Mouse (Mus musculus) erythroid progenitor cell, adult 5-6 weeks (primary cell): Measurements from ENCODE around the gene Cfap300. TPM values are rescaled to one million over a fixed set of nuclear protein-coding genes. Genes with fewer than 3 reads are reported as not detected.

ENCODE experiments used
- ATAC-seq: replicated peaks from 2 replicates; pipeline ENCODE4 v1.8.0; 2016; ENCODE audit warnings: moderate number of reproducible peaks, mild to moderate bottlenecking, moderate TSS enrichment, inconsistent platforms; ENCODE audit not compliant: poor library complexity, low FRiP score, severe bottlenecking
- total RNA-seq, 2 experiments: library from RNA; stranded (forward) in 1 of 2; stranded (reverse) in 1 of 2; fragments of 150-400 nt in 1 of 2; fragments of 186-747, 209-891 nt in 1 of 2; gene quantifications; 2 replicates each; pipeline versions ENCODE4 v1.2.3 to v1.2.4; 2015 to 2017; ENCODE audit warnings: low replicate concordance in 2 of 2

Gene Cfap300
- total RNA-seq, 2 experiments from 2014 or later, result not detected

DNA sequence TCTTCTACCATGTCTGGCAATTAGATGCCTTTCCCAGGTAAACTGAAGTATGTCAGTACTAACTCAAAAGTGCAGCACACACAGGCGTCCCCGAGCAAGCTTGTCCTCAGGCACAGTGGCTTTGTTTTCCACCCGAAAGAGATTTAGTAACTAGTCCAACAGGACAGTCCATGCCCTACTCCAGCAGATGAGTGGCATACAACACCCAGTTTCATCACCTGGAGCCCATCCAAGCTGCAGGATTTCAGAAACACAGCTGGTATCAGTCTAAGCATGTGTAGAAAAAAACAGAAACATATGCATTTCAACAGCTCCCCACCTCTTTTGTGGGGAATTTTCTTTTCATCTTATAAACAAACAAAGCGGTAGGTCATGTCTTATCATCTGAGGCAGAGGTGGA lies 51.7 kb downstream of the Cfap300 start:
- no peak for ATAC-seq

GRCm38 (mm10) chr9:7987119-7987518 lies 55.5 kb downstream of the Cfap300 start:
- ATAC-seq, result no peak

DNA sequence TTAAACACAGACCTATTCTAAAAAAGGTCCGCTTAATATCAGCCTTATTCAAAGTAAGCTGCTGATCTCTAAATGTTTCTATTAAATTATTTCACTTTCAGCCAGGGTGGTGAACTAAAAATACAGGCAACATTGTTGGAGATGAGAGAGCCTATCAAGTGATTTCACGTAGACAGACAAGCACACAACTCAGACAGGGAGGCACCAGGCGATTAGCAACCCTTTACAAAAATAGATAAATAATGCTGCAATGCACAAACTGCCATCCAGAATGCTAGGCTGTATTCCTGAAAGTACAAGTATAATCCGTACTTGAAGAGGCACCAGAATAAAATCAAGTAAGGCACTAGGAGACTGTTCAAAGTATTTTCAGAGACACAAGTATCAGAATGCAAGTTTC lies 58.3 kb downstream of the Cfap300 start:
- no peak for ATAC-seq

- ATAC-seq, result no peak
These were observed 59.0 kb downstream of the Cfap300 start for GRCm38 (mm10) chr9:7983665-7984064.

DNA sequence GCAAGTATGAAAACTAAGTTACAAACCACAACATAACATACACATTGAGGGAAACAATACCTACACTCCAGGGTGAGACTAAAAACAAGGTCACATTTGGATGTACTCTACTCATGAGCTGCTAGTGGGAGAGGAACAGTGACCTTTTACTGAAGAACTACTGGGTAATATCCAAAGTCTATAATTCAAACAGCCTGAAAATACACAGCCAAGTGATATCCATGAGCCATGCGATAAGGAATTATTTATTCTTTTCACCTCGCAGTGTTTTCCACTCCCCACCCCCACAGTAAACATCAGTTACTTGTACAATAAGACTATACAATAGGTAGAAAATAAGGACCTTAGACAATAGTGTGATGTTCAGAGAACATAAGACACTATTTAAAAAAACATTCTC lies 62.5 kb downstream of the Cfap300 start:
- ATAC-seq, result no peak

- ATAC-seq, result no peak
These were observed 63.3 kb downstream of the Cfap300 start for GRCm38 (mm10) chr9:7979153-7979916.

DNA sequence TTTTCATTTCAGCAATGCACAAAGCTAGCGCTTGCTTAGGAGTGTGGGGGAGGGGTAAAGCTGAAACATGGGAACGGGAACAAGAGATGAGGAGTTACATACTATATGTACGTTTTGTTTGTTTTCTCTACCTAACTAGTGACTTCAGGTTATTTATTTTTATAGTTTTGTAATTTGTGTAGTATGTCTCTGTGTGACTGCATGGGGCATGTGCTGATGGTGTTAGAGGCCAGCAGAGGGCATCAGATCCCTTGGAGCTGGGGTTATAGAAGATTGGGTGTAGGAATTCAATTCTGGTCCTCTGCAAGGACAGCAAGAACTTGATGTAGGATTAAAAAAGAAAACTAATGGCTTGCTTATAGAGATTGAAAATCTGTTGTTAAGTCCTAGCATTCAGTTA lies 64.1 kb downstream of the Cfap300 start:
- no peak for ATAC-seq

DNA sequence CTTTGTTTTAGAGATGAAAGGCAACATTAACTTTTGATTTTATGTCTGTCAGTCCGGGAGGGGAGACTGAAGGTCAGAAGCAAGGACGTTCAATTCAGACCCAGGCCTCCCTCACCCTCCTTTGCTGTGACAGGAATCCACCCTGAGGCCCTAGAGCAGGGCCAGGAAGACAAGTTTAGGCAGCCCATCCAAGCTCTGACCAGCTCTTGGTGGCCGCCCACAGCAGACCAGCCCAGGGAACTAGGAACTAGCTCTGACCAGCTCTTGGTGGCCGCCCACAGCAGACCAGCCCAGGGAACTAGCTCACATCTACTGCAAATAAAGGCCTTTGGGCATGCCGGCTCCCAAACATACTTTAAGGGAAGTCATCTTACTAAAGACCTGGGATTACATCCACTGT lies 65.0 kb downstream of the Cfap300 start:
- ATAC-seq, result no peak

DNA sequence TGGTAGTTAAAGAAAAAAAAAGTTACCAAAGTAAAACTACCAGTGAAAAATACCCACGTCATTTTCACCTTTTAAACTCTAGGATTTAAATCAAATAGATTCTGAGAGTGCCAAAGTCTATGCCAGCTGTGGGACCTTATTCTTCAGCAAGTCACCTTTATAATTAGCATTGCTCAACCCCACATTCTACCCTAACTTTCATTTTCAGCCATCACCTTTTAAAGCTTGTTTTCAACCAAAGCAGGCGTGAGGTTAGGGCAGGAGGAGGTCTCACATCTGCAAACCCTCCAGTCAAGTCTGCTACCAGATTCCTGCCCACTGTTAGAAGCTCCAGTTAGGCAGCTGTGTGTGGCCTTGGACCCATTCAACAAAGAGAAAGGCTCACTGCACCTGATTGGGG lies 70.6 kb downstream of the Cfap300 start:
- no peak for ATAC-seq

Other genes starting within 250 kb of the Cfap300 start
- gene Birc2, start 205.8 kb downstream of the Cfap300 start, total RNA-seq (2015; ENCODE audit: low replicate concordance), result 56.6 and 59.9 TPM in 2 replicates
- 45.6 and 63.0 TPM in 2 replicates for gene Birc2, start 205.8 kb downstream of the Cfap300 start, total RNA-seq (2017; ENCODE audit: low replicate concordance)
- 6.7 and 12.3 TPM in 2 replicates for gene Birc3, start 169.6 kb downstream of the Cfap300 start, total RNA-seq (2015; ENCODE audit: low replicate concordance)
- gene Birc3, start 169.6 kb downstream of the Cfap300 start, total RNA-seq (2017; ENCODE audit: low replicate concordance), result 12.0 and 18.7 TPM in 2 replicates
- 2.5 TPM in 1 of 2 replicates, not detected in the other for gene Yap1, start 38.2 kb downstream of the Cfap300 start, total RNA-seq (2015; ENCODE audit: low replicate concordance)
- not detected in 2 replicates for gene Yap1, start 38.2 kb downstream of the Cfap300 start, total RNA-seq (2017; ENCODE audit: low replicate concordance)
- gene Cep126, start 91.5 kb upstream of the Cfap300 start, total RNA-seq (2015; ENCODE audit: low replicate concordance), result not detected in 2 replicates
- not detected in 2 replicates for gene Cep126, start 91.5 kb upstream of the Cfap300 start, total RNA-seq (2017; ENCODE audit: low replicate concordance)